Mouse (Mus musculus) T-cell, adult 2 months (primary cell): ENCODE results near the gene Rab3il1.

Source experiments
- DNase-seq: peaks from one replicate; pipeline ENCODE4 v3.0.0; 2022; ENCODE audit warnings: low spot score

Gene Rab3il1

GRCm38 (mm10) chr19:10041388-10042148 is 40.1 kb downstream of the Rab3il1 start, which contains the start of gene Fads3:
Gene Fads3, plus strand, starts transcription at chr19:10041569.
- DNase-seq, result no peak

GRCm38 (mm10) chr19:10042232-10042631 is 40.8 kb downstream of the Rab3il1 start:
- no peak for DNase-seq

GRCm38 (mm10) chr19:10042816-10043215 is 41.3 kb downstream of the Rab3il1 start:
- DNase-seq, result no peak

- DNase-seq, result no peak
These were observed 42.2 kb downstream of the Rab3il1 start for GRCm38 (mm10) chr19:10043643-10044042.

GRCm38 (mm10) chr19:10045707-10046106 is 44.2 kb downstream of the Rab3il1 start:
- no peak for DNase-seq

GRCm38 (mm10) chr19:10046346-10046745 is 44.9 kb downstream of the Rab3il1 start:
- DNase-seq, result no peak

GRCm38 (mm10) chr19:10046983-10047382 is 45.5 kb downstream of the Rab3il1 start:
- DNase-seq, result no peak

GRCm38 (mm10) chr19:10049533-10049932 is 48.1 kb downstream of the Rab3il1 start:
- DNase-seq, result no peak

- no peak for DNase-seq
These were observed 49.0 kb downstream of the Rab3il1 start for GRCm38 (mm10) chr19:10050438-10050837.

GRCm38 (mm10) chr19:10052698-10053097 is 51.2 kb downstream of the Rab3il1 start:
- no peak for DNase-seq

- DNase-seq, result no peak
These were observed 52.3 kb downstream of the Rab3il1 start for GRCm38 (mm10) chr19:10053692-10054260.

GRCm38 (mm10) chr19:10054361-10055075 is 53.0 kb downstream of the Rab3il1 start:
- no peak for DNase-seq

- no peak for DNase-seq
These were observed 53.8 kb downstream of the Rab3il1 start for GRCm38 (mm10) chr19:10055261-10055660.

GRCm38 (mm10) chr19:10055783-10056660 is 54.6 kb downstream of the Rab3il1 start:
- no peak for DNase-seq

- DNase-seq, result no peak
These were observed 55.2 kb downstream of the Rab3il1 start for GRCm38 (mm10) chr19:10056686-10057085.

- no peak for DNase-seq
These were observed 56.2 kb downstream of the Rab3il1 start for GRCm38 (mm10) chr19:10057486-10058351.

- DNase-seq, result no peak
These were observed 56.9 kb downstream of the Rab3il1 start for GRCm38 (mm10) chr19:10058352-10058825.

GRCm38 (mm10) chr19:10058876-10059427 is 57.5 kb downstream of the Rab3il1 start:
- DNase-seq, result no peak

- no peak for DNase-seq
These were observed 58.6 kb downstream of the Rab3il1 start for GRCm38 (mm10) chr19:10059911-10060567.
